Mouse (Mus musculus): ENCODE data around the gene Tifa.

DNA sequence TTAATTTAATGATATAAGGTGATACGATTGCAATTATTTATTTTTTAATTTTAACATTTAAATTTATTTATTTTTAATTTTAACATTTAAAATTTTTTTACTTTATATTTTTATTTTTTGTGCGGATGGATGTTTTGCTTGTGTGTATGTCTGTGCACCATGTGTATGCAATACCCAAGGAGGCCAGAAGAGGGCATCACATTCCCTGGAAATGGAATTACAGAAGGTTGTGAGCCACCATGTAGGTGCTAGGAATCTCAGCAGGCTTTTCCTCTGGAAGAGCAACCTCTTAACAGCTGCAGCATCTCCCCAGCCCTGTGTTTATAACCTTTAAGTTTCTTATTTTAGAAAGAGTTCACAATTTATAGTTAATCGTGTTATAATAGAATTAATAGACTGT lies 6.2 kb downstream of the Tifa start:
- TF ChIP-seq CTCF (IDR thresholded peaks at IDR 0.05; ENCODE audit: extremely low read depth, insufficient read depth, low read length) = 0 out of 2 replicates have a peak, but pooled peaks have one; percentile 3
- TF ChIP-seq POLR2A (IDR thresholded peaks at IDR 0.05; ENCODE audit: extremely low read depth, insufficient read depth, low read length) = no peak
